Mouse (Mus musculus): ENCODE data around the gene Tbc1d9. TPM values are rescaled to one million over a fixed set of nuclear protein-coding genes. Genes with fewer than 3 reads are reported as not detected.
"Not testable (repeated sequence)": the region's sequence is repeated elsewhere in the genome, so short reads cannot be mapped to it uniquely, and the experiment has no call there.

Tbc1d9 gene
- polyA plus RNA-seq, 1 experiment, result 11.9 TPM

DNA sequence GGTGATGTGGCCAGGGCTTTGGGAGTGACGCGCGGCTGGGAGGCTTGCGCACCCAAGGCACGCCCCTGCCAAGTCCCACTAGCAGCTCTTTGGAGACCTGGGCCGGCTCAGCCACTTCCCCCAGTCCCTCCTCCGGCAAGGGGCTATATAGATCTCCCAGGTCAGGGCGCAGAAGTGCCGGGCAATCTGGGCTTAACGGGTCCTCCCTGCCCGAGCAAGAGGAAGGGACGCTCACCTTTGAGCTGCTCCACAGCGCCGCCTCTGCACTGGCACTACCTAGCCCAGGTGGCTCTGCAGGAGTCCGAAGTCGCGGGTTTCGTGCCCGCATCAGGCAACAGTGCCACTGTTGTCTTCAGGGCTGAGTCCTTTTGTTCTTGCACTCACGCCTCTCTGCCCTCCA is 125.0 kb downstream of the Tbc1d9 start, which contains the start of gene Ucp1:
Gene Ucp1, plus strand, starts transcription at position 177 of the 400 bp plus-strand sequence.
- 7% methylated on average over 20 of the region's 20 CpGs for WGBS
- no peaks in the 10 kb centered on the region for H3K4me1 ChIP-seq (replicated peaks; ENCODE audit: control insufficient read depth, insufficient read depth, low read length)
- H3K27me3 ChIP-seq (ENCODE audit: control insufficient read depth, insufficient read depth, low read length), result peaks cover 9% of the 10 kb centered on the region; the same call in 1 of the 2 replicates
- no peak for DNase-seq
- TF ChIP-seq POLR2A (IDR thresholded peaks at IDR 0.05; ENCODE audit: control insufficient read depth, extremely low read depth, insufficient read depth, low read length, poor library complexity) (no peak), CTCF (IDR thresholded peaks at IDR 0.05; ENCODE audit: borderline replicate concordance, control insufficient read depth, extremely low read depth, insufficient read depth, low read length, poor library complexity) (no peak)
- no peak within 1 kb of the TSS for H3K27ac ChIP-seq (ENCODE audit: control insufficient read depth, insufficient read depth, low read length)
- no peaks in the 10 kb centered on the region for H3K36me3 ChIP-seq (ENCODE audit: control insufficient read depth, insufficient read depth, low read length)
- H3K4me3 ChIP-seq (ENCODE audit: control insufficient read depth, insufficient read depth, low read length), result no peak within 1 kb of the TSS

GRCm38 (mm10) chr8:83297375-83297774 is 132.2 kb downstream of the Tbc1d9 start:
- Histone ChIP-seq H3K27me3 (ENCODE audit: control insufficient read depth, insufficient read depth, low read length) (no peaks in the 10 kb centered on the region), H3K4me3 (ENCODE audit: control insufficient read depth, insufficient read depth, low read length) (no peak overlapping the region), H3K36me3 (ENCODE audit: control insufficient read depth, insufficient read depth, low read length) (no peaks in the 10 kb centered on the region), H3K4me1 (replicated peaks; ENCODE audit: control insufficient read depth, insufficient read depth, low read length) (no peaks in the 10 kb centered on the region), H3K27ac (ENCODE audit: control insufficient read depth, insufficient read depth, low read length) (no peak overlapping the region)
- DNase-seq, result no peak
- no peak for TF ChIP-seq POLR2A (IDR thresholded peaks at IDR 0.05; ENCODE audit: control insufficient read depth, extremely low read depth, insufficient read depth, low read length, poor library complexity)
- TF ChIP-seq CTCF (IDR thresholded peaks at IDR 0.05; ENCODE audit: borderline replicate concordance, control insufficient read depth, extremely low read depth, insufficient read depth, low read length, poor library complexity), result no peak
- WGBS, result 35% methylated on average over 4 of the region's 4 CpGs

GRCm38 (mm10) chr8:83300135-83300534 is 135.0 kb downstream of the Tbc1d9 start:
- no peaks in the 10 kb centered on the region for H3K4me1 ChIP-seq (replicated peaks; ENCODE audit: control insufficient read depth, insufficient read depth, low read length)
- no peak overlapping the region for H3K4me3 ChIP-seq (ENCODE audit: control insufficient read depth, insufficient read depth, low read length)
- 59% methylated on average over 1 of the region's 1 CpGs for WGBS
- H3K36me3 ChIP-seq (ENCODE audit: control insufficient read depth, insufficient read depth, low read length), result no peaks in the 10 kb centered on the region
- TF ChIP-seq CTCF (IDR thresholded peaks at IDR 0.05; ENCODE audit: borderline replicate concordance, control insufficient read depth, extremely low read depth, insufficient read depth, low read length, poor library complexity), result no peak
- no peak for TF ChIP-seq POLR2A (IDR thresholded peaks at IDR 0.05; ENCODE audit: control insufficient read depth, extremely low read depth, insufficient read depth, low read length, poor library complexity)
- DNase-seq, result peak; percentile 26
- H3K27ac ChIP-seq (ENCODE audit: control insufficient read depth, insufficient read depth, low read length), result no peak overlapping the region
- H3K27me3 ChIP-seq (ENCODE audit: control insufficient read depth, insufficient read depth, low read length), result no peaks in the 10 kb centered on the region

GRCm38 (mm10) chr8:83304946-83305345 is 139.8 kb downstream of the Tbc1d9 start:
- Histone ChIP-seq H3K4me1 (replicated peaks; ENCODE audit: control insufficient read depth, insufficient read depth, low read length) (no peaks in the 10 kb centered on the region), H3K36me3 (ENCODE audit: control insufficient read depth, insufficient read depth, low read length) (no peaks in the 10 kb centered on the region), H3K27ac (ENCODE audit: control insufficient read depth, insufficient read depth, low read length) (no peak overlapping the region), H3K27me3 (ENCODE audit: control insufficient read depth, insufficient read depth, low read length) (no peaks in the 10 kb centered on the region), H3K4me3 (ENCODE audit: control insufficient read depth, insufficient read depth, low read length) (no peak overlapping the region)
- no peak for DNase-seq
- WGBS, result 97% methylated on average over 1 of the region's 1 CpGs
- TF ChIP-seq POLR2A (IDR thresholded peaks at IDR 0.05; ENCODE audit: control insufficient read depth, extremely low read depth, insufficient read depth, low read length, poor library complexity) (no peak), CTCF (IDR thresholded peaks at IDR 0.05; ENCODE audit: borderline replicate concordance, control insufficient read depth, extremely low read depth, insufficient read depth, low read length, poor library complexity) (no peak)

- TF ChIP-seq POLR2A (IDR thresholded peaks at IDR 0.05; ENCODE audit: control insufficient read depth, extremely low read depth, insufficient read depth, low read length, poor library complexity) (no peak), CTCF (IDR thresholded peaks at IDR 0.05; ENCODE audit: borderline replicate concordance, control insufficient read depth, extremely low read depth, insufficient read depth, low read length, poor library complexity) (no peak)
- no peak overlapping the region for H3K27ac ChIP-seq (ENCODE audit: control insufficient read depth, insufficient read depth, low read length)
- no peaks in the 10 kb centered on the region for H3K27me3 ChIP-seq (ENCODE audit: control insufficient read depth, insufficient read depth, low read length)
- no peak for DNase-seq
- no peaks in the 10 kb centered on the region for H3K4me1 ChIP-seq (replicated peaks; ENCODE audit: control insufficient read depth, insufficient read depth, low read length)
- 94% methylated on average over 6 of the region's 6 CpGs for WGBS
- H3K36me3 ChIP-seq (ENCODE audit: control insufficient read depth, insufficient read depth, low read length), result no peaks in the 10 kb centered on the region
- no peak overlapping the region for H3K4me3 ChIP-seq (ENCODE audit: control insufficient read depth, insufficient read depth, low read length)
Measured at GRCm38 (mm10) chr8:83309836-83310235, 144.7 kb downstream of the Tbc1d9 start.

DNA sequence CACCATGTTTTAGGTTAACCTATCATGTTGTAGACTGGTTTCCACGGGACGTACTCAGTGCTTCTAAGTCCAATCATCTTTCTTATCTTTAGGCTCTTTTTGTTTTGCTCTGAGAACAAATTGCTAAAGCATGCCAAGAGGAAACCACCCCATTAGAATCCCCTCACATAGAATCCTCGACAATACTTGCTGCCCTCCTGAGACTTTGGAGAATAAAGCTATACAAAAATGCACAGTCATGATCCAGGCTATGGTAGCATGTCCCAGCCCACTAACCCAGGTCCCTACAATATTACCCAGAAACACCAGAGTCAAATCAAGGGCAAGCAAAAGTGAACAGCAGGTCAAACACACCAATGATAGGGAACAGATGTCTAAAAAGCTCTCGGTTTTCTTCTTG is 149.9 kb downstream of the Tbc1d9 start:
- 94% methylated on average over 4 of the region's 4 CpGs for WGBS
- not testable (repeated sequence) for DNase-seq; H3K4me3 ChIP-seq (ENCODE audit: control insufficient read depth, insufficient read depth, low read length); H3K27me3 ChIP-seq (ENCODE audit: control insufficient read depth, insufficient read depth, low read length); H3K4me1 ChIP-seq (replicated peaks; ENCODE audit: control insufficient read depth, insufficient read depth, low read length); H3K27ac ChIP-seq (ENCODE audit: control insufficient read depth, insufficient read depth, low read length)
- H3K36me3 ChIP-seq (ENCODE audit: control insufficient read depth, insufficient read depth, low read length), result peaks cover 22% of the 10 kb centered on the region

DNA sequence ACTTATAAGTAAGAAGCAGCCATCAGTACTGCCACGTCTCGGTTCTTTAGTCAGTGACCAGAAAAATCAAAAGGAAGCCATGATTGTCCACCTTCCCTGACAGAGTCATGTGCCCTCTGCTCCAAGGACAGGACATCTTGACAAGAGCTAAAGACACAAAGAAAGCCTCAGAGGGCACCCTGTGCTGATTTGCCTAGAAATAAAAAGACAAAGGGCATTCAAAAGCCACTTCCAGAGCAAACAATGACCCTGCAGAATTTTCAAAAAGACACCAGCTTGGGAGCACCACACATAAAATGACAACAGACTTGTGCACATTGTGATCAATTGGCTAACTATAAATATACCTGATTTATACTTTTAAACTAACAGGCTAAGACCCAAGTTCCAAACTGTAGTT is 150.5 kb downstream of the Tbc1d9 start:
- H3K4me1 ChIP-seq (replicated peaks; ENCODE audit: control insufficient read depth, insufficient read depth, low read length), result no peaks in the 10 kb centered on the region
- H3K27ac ChIP-seq (ENCODE audit: control insufficient read depth, insufficient read depth, low read length), result no peak overlapping the region
- no peak for DNase-seq
- no peak overlapping the region for H3K4me3 ChIP-seq (ENCODE audit: control insufficient read depth, insufficient read depth, low read length)
- peaks cover 22% of the 10 kb centered on the region for H3K36me3 ChIP-seq (ENCODE audit: control insufficient read depth, insufficient read depth, low read length)
- 99% methylated on average over 2 of the region's 2 CpGs for WGBS
- no peaks in the 10 kb centered on the region for H3K27me3 ChIP-seq (ENCODE audit: control insufficient read depth, insufficient read depth, low read length)
- no peak for TF ChIP-seq CTCF (IDR thresholded peaks at IDR 0.05; ENCODE audit: borderline replicate concordance, control insufficient read depth, extremely low read depth, insufficient read depth, low read length, poor library complexity)
- no peak for TF ChIP-seq POLR2A (IDR thresholded peaks at IDR 0.05; ENCODE audit: control insufficient read depth, extremely low read depth, insufficient read depth, low read length, poor library complexity)

All from thymus, adult 2 months (tissue).